Mouse (Mus musculus): ENCODE measurements at regions not wholly inside any gene's neighbourhood (a gene's known extent, or its start where the extent isn't known, plus 50 kb on each side); places are given as distances from the start of the nearest gene placed in this dataset.

DNA sequence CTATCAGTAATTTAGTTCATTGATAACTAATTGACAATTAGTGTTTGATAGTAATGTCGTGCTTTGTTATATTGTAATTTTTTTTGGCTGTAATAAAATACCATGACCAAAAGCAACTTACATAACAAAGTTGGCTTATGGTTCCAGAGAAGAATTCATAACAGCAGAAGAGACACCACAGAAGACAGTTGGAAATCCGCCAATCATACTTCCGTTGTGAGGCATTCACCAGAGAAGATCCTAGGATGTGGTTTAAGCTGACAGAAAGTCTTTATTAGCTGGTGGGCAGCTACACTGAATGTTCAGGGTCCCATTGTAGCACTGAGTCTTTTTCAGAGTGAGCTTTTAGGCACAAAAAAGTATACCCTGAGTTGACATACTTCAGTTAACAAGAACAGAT lies 109.9 kb downstream of the Sec23a start:
- no peak for DNase-seq

DNA sequence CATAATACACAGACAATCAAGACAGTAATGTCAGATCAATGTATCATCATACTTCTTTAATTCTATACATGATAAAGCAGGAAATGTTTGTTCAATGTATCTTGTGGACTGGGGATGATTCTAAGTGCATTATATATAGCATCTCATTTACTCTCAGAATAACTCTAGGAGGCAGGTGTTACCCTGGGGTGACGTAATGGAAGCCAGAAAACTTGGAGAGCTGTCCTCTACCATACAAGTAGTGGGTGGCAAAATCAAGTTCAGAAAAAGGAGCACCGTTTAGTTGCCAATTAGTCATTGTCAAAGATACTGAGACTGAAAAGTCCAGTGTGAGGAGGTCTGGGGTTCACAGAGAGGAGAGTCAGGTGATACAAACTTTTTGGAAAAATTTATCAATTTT lies 136.0 kb downstream of the Sec23a start:
- no peak for DNase-seq

DNA sequence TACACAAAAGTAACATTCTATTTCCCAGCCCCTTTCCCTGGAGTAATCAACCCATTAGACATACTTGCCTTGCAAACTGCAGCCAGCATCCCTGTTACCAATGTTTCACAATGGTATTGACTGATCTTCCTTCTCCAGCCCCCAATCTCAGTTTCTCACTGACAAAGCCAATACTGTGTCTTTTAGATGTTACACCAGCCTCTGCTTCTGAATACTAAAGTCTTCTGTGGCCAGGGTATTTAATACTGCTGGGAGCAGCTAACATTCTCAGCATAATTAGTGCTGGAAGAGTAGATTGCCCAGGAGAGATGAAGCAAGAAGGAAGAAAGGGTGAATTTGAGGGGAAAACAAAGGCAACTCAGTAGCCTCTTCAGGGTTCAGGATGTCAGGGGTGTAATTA lies 139.4 kb downstream of the Sec23a start:
- DNase-seq: no peak

DNA sequence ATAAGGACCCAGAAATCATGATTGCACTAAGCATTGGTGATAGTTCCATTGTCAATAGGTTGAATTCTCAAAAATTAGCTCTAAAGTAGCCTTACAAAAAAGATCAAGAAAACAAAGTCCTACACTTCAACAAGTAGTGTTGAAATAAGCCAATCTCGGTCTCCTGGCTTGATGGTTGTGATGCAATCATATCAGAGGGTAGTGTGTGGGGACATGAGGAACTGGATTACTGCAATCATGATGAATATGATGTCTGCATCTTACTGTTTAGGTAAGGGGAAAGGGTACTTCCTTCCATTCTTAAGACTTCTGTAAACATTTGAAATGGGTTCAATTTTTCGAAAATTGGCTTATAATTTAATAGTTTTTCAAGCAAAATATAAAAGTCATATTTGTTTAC lies 155.3 kb downstream of the Sec23a start:
- no peak for DNase-seq

DNA sequence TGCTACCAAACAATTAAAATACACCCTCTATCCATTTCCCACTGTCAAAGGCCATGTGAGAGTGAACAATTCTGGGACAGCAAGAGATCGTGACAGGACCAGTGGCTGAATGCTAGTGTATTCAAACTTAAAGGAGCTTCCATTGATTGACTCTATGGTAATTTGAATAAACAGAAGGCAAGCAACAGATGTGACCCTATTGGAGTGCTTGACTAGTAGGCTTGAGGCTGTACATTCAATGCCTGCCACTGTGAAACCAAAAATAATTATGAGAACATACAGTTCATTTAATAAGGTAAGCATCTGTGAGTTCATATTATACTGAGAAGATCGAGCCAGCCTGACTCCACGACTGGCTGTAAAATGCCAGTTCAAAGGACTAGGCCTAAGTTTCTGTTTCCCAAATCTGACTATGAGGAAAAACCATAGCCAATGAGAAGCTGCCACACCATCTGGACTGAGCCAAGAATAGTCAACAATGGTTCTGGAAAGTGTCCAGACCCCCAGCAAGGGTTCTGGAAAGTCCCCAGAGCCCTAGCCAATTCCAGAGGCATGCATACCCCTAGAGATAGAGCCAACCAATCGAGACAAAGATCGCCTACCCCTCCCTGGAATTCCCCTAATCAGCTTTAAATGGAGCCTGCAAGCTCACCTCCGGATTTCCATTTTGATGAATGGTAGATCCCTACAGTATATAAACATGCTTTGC lies 160.0 kb downstream of the Sec23a start:
- no peak for DNase-seq

DNA sequence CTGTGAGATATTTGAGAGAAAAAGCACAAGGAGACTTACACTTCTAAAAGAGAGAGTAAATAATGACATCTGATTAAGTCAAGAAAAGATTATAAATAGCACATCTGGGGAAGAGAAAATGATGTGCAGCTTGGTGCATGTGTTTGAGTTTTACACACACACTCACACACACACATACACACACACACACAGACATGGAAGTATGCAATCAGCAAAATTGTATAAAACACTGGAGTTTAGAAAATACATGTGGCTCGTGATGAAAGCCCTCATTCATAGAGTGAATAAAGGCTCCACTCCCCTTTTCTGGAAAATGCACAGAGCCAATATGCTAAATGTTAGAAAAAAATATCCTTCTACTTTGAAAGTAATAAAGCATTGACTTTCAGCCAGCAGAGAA lies 182.2 kb downstream of the Sec23a start:
- no peak for DNase-seq

DNA sequence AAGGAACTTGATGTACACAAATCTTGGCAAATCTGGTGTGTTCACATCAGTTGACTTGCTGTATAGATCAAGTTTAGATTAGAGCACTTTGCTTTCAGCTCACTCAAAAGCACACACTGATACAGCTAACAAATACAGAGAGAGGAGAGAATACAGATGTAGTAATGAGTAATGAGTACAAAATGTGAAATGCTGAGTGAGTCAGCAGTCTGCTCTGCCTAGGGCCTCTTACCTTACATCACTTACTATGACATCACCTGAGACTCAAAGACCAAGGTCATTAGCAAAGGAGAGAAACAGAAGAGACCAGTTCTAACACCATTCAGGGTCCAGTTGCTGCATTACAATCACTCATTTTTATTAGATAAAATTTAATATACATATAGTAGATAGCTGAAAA lies 184.0 kb downstream of the Sec23a start:
- DNase-seq: no peak

DNA sequence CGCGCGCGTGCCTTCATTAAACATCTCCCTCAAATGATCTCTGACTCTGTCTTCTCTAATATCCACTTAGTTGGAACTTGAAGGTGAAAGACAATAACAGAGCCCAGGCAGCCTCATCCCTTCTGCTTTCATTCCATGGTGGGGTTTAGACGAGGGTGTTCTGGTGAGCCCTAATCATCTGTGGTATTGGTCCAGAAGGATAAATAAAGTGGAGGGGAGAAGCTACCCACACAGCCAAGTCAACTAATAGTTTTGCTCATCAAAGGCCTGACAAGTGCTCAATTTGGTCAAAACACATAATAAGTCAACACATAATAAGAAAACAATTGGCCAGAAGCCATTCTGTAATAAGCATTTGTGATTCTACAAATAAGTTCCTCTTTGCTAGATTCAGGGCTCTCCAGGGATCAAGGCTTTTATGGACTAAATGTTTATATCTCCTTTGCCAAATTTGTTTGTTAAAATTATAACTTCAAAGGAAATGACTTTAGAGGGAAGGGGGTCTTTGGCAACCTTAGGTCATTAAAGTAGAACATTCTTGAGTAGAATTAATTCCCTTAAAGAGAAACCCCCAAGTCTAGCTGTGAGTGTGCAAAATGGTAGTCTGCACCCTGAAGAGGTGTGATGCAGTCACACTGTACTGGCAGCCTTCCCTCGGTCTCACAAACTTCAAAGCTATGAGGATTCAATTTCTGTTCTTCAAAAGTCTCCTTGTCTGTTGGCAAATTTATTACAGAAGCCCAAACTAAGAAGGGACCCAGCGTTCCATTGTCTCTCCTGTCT lies 186.5 kb downstream of the Sec23a start:
- no peak for DNase-seq

DNA sequence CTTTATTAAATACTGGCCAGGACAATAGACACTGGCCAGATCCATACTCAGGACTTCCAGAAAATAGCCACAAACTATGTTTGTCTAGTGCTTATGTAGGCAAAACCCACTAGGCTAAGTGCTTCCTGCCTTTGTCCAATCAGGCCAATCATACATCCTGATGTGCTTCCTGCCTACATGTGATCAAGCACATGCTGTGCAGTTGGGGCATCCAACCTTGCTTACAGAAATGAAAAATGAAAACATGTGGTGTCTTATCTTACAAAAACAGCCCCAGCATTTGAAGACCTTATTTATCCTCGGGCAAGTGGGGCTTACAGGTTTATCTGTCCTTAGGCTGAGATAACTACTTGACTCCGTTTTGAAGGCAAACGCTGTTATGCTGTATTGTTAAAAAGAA lies 188.8 kb downstream of the Sec23a start:
- no peak for DNase-seq

DNA sequence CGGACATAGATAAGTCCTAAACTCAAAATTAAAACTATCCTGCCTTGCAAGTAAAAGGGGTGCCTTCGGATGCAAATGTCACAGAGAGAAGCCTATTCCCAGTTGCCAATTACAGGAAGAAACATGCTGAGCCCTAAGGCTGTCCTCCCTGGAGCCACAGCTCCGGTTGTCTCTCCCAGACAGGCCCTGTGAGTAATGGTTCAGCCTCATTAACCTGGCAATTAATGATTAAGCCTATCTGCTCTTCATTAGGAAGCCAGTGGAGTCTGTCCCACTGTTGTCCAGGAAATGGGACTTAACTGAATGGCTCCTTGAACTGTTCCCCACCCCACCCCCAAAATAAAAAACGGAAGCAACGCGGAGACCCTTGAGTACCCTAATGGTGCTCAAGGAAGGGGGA lies 207.7 kb downstream of the Sec23a start:
- DNase-seq: peak; percentile 18

DNA sequence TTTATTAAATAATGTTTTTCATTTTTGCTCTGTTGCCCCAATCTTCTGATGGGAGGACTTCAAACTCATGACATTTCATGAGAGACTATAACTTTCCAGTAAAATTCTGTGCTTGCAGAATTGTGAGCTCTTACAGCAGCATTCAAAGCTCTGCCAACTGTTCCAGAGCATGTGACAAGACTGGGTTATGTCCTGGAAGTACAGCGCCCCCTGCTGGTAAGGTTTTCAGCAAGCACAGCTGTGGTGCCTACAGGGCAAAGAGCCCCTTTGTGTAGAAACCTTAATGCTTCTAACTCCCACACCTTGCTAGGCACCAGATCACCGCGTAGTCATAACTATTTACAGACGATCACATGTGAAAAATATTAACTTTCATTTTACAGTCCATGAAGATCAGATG lies 209.4 kb downstream of the Sec23a start:
- DNase-seq: peak; percentile 79
